Mouse (Mus musculus): Measurements from ENCODE around the gene Kif21a.

Kif21a gene

DNA sequence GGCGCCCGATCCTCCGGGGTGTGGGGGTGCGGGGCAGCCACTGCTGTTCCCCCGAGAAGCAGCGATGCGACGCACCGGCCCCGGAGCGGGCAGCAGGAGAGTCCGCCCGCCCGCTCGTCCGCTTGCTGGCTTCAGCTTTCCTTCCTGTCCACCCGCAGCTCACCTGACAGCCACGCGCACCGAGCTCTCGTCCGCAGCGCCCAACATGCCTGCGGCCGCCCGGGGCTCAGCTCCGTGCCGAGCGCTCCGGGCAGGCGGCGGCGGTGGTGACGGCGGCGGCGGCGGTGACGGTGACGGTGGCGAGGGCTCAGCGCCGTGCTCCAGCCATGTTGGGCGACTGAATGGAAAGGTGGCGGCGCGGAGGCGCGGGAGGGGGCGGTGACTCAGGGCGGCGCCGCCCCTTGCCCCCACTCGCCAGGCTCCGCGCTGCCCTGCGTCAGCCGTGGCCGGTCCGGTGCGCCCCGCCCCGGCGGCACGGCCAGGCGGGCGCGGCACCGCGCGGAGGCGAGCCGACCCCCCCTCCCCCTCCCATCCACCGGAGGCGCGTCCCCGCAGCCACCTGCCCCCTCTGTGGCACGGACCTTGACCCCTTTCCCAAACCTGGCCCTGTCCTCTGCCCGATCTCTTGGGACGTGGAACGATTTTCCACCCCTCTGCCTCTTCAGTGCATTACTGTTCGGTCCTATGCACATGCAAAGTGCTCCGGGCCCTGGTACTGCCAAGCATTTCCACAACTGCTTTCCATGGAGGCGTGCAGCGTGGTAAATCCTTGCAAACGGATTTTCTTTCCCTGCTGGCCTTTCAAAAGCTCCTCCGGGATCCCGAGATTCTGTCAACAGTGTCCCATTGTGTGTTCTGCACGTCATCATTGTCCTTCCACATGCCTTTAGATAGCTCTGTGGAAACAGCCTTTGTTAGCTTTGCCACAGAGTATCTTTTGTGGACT is at the start of gene Kif21a:
Gene Kif21a, minus strand, starts transcription at position 453 of the 946 bp plus-strand sequence.
- DNase-seq (ENCODE audit: low spot score in 2 of 2), result peak; percentile 39 to 50

- DNase-seq (ENCODE audit: low spot score in 2 of 2), result no peak
Measured at GRCm38 (mm10) chr15:91096606-91097005, 46.9 kb upstream of the Kif21a start.

- DNase-seq (ENCODE audit: low spot score in 2 of 2), result no peak
Measured at GRCm38 (mm10) chr15:91089427-91089826, 39.7 kb upstream of the Kif21a start.

GRCm38 (mm10) chr15:91088071-91088470 is 38.3 kb upstream of the Kif21a start:
- no peak for DNase-seq (ENCODE audit: low spot score in 2 of 2)

- DNase-seq (ENCODE audit: low spot score in 2 of 2), result no peak
Measured at GRCm38 (mm10) chr15:91077457-91078410, 28.0 kb upstream of the Kif21a start.

DNA sequence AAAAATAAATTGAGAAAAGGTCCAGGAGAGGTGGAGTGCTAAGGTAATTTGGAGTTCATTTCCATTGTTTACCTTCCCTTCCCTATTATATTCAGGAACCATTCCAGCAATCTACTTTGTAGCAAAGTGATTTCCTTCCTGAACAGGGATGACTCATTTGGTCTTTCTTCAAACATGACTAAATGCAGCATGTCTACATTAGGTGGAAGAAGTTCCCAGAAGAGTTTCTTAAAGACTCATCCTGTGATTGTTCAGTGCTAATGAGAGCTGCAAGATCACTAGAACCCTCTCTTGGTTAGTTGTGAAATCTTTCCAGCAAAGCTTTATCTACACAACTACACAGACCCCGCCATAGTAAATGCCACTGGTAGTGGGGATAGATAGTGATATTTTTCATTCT is 22.7 kb upstream of the Kif21a start:
- DNase-seq (ENCODE audit: low spot score in 2 of 2), result no peak

DNA sequence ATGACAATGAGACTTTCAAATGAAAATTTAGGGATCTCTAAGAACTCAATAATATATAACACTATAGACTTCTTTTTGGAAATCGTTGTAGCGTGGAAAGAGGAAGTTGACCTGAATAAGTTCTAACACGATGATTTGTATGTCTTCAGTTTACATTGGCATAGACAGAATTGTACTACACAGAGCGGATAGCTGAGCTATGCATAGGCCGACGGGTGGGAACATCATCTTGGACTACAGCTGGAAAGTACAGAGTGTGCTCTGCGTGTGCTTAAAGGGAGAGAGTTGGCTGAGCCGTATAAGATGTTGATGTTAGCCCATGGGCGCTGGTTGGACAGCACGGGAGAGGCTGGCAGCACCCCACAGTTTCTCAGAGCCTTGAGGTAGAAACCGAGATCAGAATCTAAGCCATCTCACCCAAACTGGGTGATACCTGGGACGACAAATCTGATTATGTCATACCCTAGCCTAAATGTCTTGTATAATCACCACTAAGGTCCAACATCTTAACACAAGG is 14.6 kb upstream of the Kif21a start:
- DNase-seq (ENCODE audit: low spot score in 2 of 2), result no peak

DNA sequence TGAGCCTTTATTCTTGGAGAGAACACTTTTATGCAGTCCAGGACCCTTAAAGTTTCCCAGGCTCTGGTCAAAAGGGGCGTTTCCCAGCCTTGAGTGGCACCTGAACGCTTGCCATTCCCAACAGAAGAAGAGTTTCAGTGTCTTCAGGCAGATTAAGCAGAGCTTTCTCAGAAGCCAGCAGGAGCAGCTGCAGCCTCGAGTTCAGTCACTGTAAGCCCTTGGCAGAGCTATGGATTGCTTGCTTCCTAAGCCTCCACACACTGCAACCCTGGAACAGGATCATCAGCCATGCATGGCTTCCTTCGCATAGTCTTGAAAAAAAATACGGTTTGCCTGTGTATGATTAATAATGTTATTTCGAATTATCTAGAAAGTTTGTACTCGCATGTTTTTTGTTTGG is 14.1 kb upstream of the Kif21a start:
- no peak for DNase-seq (ENCODE audit: low spot score in 2 of 2)

DNA sequence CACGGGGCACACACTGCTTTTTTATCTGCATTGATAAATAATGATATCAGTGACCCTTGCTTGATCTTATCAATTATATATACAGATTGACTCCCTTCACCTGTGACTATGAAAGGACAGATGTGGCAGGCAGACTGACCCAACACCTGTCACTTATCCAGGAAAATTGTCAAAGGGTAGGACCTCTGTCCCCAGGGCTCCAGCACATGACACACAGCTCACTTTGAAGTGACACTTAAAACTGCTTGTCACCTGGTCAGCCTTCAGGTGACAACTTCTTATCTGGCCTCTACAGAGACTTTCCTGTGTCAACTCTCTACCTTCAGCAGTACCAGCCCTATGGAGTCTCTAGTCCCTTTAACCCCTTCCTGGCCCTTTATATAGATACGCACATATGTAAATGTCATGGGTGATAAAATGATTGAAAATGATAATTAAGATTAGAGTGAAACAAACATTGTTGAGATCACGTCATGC is 7.2 kb upstream of the Kif21a start:
- no peak for DNase-seq (ENCODE audit: low spot score in 2 of 2)

GRCm38 (mm10) chr15:91056176-91056865 is 6.6 kb upstream of the Kif21a start:
- DNase-seq (ENCODE audit: low spot score in 2 of 2), result no peak

- DNase-seq (ENCODE audit: low spot score in 2 of 2), result peak in 1 of 2 experiments; percentile 23
Measured at GRCm38 (mm10) chr15:91048951-91049495, 725 bp downstream of the Kif21a start.

DNA sequence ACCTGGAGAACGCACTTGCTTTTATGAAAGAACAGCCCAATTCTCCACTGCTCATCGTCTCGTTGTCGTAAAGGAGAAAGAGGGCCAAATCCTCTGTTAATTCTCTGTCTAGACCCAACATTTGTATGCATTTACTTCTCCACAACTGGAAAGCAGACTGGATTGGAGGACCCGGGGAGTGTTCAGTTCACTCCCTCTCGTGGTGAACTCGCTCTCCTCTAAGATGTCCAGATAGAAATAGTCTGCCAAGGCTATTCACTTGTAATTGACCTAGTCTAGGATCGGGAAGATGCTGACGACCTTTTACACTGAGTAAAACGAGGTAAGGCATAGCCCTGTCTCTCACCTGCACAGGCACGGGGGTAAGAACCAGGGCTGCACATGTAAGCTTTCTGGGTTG is 2.1 kb downstream of the Kif21a start:
- DNase-seq (ENCODE audit: low spot score in 2 of 2), result no peak

DNA sequence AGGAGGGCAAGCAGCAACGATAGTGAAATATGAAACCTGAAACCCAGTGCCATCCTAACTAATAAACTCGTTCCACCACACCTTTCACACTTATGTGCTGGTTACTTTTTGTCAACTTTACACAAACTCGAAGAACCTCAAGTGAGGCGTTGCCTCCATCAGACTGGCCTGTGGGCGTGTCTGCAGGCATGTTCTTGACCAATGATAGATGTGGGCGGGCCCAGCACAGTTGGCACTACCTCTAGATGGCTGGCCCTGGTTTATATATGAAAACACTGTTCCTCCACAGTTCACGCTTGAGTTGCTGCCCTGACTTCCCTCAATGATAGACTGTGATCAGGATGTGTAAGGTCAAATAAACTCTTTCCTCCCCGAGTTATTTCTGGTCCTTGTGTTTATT is 3.2 kb downstream of the Kif21a start:
- DNase-seq (ENCODE audit: low spot score in 2 of 2), result no peak

DNA sequence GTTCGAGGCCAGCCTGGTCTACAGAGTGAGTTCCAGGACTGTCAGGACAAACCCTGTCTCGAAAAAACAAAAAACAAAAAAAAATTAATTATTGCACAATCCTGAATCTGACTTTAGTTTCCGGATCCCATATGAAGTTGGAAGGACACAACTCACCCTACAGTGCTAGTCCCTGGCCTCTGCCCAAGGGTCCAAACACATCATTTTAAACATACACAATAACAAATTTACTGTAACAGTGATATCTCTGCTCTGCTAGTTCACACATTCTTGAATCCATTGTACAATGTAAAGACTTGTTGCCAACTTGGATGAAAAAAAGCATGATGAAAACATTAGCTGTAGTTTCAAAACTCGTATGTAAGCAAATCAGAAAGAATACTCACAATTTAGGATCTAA is 6.5 kb downstream of the Kif21a start:
- DNase-seq (ENCODE audit: low spot score in 2 of 2), result no peak

- no peak for DNase-seq (ENCODE audit: low spot score in 2 of 2)
Measured at GRCm38 (mm10) chr15:91038860-91039259, 10.9 kb downstream of the Kif21a start.

GRCm38 (mm10) chr15:91034090-91034489 is 15.7 kb downstream of the Kif21a start:
- no peak for DNase-seq (ENCODE audit: low spot score in 2 of 2)

GRCm38 (mm10) chr15:91033529-91033928 is 16.2 kb downstream of the Kif21a start:
- no peak for DNase-seq (ENCODE audit: low spot score in 2 of 2)

DNA sequence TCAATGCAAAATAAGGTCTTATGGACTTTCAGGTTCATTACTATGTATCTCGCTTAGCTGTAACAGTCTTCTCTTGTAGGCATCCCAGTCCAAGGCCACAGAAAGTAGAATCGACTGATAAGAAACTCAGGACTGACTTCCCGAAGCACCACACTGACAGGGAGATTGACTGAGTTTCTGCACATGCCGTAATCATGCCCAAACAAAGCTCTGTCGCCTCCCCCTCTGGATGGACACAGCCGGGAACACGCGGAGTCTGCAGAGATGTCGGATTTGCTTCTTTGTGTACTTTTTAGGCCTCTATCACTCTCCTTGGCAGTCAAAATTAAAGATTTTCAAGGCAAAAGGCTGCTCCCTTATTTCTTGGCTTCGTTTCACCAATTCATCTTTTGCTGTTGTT is 20.8 kb downstream of the Kif21a start:
- DNase-seq (ENCODE audit: low spot score in 2 of 2), result no peak

- DNase-seq (ENCODE audit: low spot score in 2 of 2), result no peak
Measured at GRCm38 (mm10) chr15:91028494-91028893, 21.3 kb downstream of the Kif21a start.

- no peak for DNase-seq (ENCODE audit: low spot score in 2 of 2)
Measured at GRCm38 (mm10) chr15:91022276-91022675, 27.5 kb downstream of the Kif21a start.

GRCm38 (mm10) chr15:91018861-91019187 is 30.9 kb downstream of the Kif21a start:
- DNase-seq (ENCODE audit: low spot score in 2 of 2), result no peak
